Comparison of ENCODE assay signal across 9 mouse cellular contexts in genomic region chr1:133077606-133078337, GRCm38 (mm10). TPM values are rescaled to one million over a fixed set of nuclear protein-coding genes. Genes with fewer than 3 reads are reported as not detected.
DNase-seq lines count a peak whose midpoint lies in the region; ATAC-seq lines count a peak whose summit lies in the region.
"Had no signal": no experiment of that assay in that cellular context is flagged by ENCODE, and none has a peak within 500 bp of the region (broad histone marks: within the 10 kb centered on the region; RNA-seq: fewer than 3 reads in every experiment).

No protein-coding gene starts in this region.

- no peak overlapping the region for H3K9ac ChIP-seq in kidney, embryonic 16.5 days (replicated peaks; ENCODE audit: low read length)
- H3K9ac ChIP-seq in embryonic facial prominence, embryonic 11.5 days (replicated peaks; ENCODE audit: low read length), result no peak overlapping the region
- H3K9ac ChIP-seq in hindbrain, embryonic 11.5 days (ENCODE audit: low read depth, low read length), result no peak overlapping the region
- H3K9ac ChIP-seq in midbrain, embryonic 16.5 days (ENCODE audit: low read depth, low read length), result no peak overlapping the region

- no peaks in the 10 kb centered on the region for H3K36me3 ChIP-seq in kidney, embryonic 16.5 days (ENCODE audit: insufficient read depth, low read length)
- H3K36me3 ChIP-seq in embryonic facial prominence, embryonic 11.5 days (replicated peaks; ENCODE audit: control insufficient read depth, insufficient read depth, low read depth, low read length), result no peaks in the 10 kb centered on the region
- H3K36me3 ChIP-seq in hindbrain, embryonic 11.5 days (ENCODE audit: control insufficient read depth, insufficient read depth, low read length), result peaks cover 7% of the 10 kb centered on the region
- H3K36me3 ChIP-seq in midbrain, embryonic 16.5 days (ENCODE audit: control insufficient read depth, insufficient read depth, low read length), result peaks cover 20% of the 10 kb centered on the region
- H3K36me3 ChIP-seq: G1E had no signal

- no peak for DNase-seq in kidney, postnatal 36 days
- no peak for DNase-seq in embryonic facial prominence, embryonic 11.5 days (ENCODE audit: low spot score)
- peak; percentile 28 for DNase-seq in hindbrain, embryonic 11.5 days (ENCODE audit: low spot score)
- DNase-seq in cerebellum, adult 11-12 months, result no peak
- DNase-seq in cerebellum, postnatal 4 days (ENCODE audit: low spot score in 2 of 2), result no peak

- ATAC-seq in kidney, embryonic 16.5 days (ENCODE audit: low FRiP score, low TSS enrichment), result 0 out of 2 replicates have a peak, but pooled peaks have one; percentile 16
- ATAC-seq in embryonic facial prominence, embryonic 11.5 days (replicated peaks; ENCODE audit: insufficient number of reproducible peaks, low FRiP score, low TSS enrichment, low read depth), result no peak
- no peak for ATAC-seq in hindbrain, embryonic 11.5 days (ENCODE audit: low FRiP score)
- ATAC-seq in midbrain, embryonic 16.5 days, result no peak
- no peak for ATAC-seq in erythroid progenitor cell, adult 5-6 weeks (replicated peaks; ENCODE audit: low FRiP score, poor library complexity, severe bottlenecking)

- H3K27ac ChIP-seq in kidney, embryonic 16.5 days (ENCODE audit: low read length), result peak overlapping the region; percentile 2; the same call in 1 of the 2 replicates
- peak overlapping the region; percentile 59; the same call in 1 of the 2 replicates for H3K27ac ChIP-seq in embryonic facial prominence, embryonic 11.5 days (replicated peaks; ENCODE audit: low read depth, low read length)
- H3K27ac ChIP-seq in hindbrain, embryonic 11.5 days (ENCODE audit: low read depth, low read length), result peak overlapping the region; percentile 67
- 0 out of 2 replicates have a peak overlapping the region, but pooled peaks have one; percentile 8 for H3K27ac ChIP-seq in midbrain, embryonic 16.5 days (ENCODE audit: low read length)

- no peaks in the 10 kb centered on the region for H3K9me3 ChIP-seq in kidney, embryonic 16.5 days (ENCODE audit: low read length)
- no peaks in the 10 kb centered on the region for H3K9me3 ChIP-seq in embryonic facial prominence, embryonic 11.5 days (replicated peaks; ENCODE audit: control insufficient read depth, low read length)
- H3K9me3 ChIP-seq in hindbrain, embryonic 11.5 days (ENCODE audit: control insufficient read depth, low read length), result no peaks in the 10 kb centered on the region
- no peaks in the 10 kb centered on the region for H3K9me3 ChIP-seq in midbrain, embryonic 16.5 days (replicated peaks; ENCODE audit: control insufficient read depth, low read length, poor library complexity, severe bottlenecking)
- H3K9me3 ChIP-seq: G1E had no signal

- H3K27me3 ChIP-seq in kidney, embryonic 16.5 days (ENCODE audit: insufficient read depth, low read length), result no peaks in the 10 kb centered on the region
- no peaks in the 10 kb centered on the region for H3K27me3 ChIP-seq in embryonic facial prominence, embryonic 11.5 days (ENCODE audit: control insufficient read depth, insufficient read depth, low read length)
- H3K27me3 ChIP-seq in hindbrain, embryonic 11.5 days (ENCODE audit: control insufficient read depth, insufficient read depth, low read length), result no peaks in the 10 kb centered on the region
- H3K27me3 ChIP-seq in midbrain, embryonic 16.5 days (ENCODE audit: control insufficient read depth, insufficient read depth, low read depth, low read length), result no peaks in the 10 kb centered on the region

- H3K4me1 ChIP-seq in kidney, embryonic 16.5 days (ENCODE audit: insufficient read depth, low read length), result peaks cover 20% of the 10 kb centered on the region; the same call in 1 of the 2 replicates
- H3K4me1 ChIP-seq in embryonic facial prominence, embryonic 11.5 days (ENCODE audit: control insufficient read depth, insufficient read depth, low read length), result no peaks in the 10 kb centered on the region; the same call in 1 of the 2 replicates
- H3K4me1 ChIP-seq in hindbrain, embryonic 11.5 days (replicated peaks; ENCODE audit: control insufficient read depth, insufficient read depth, low read length), result peaks cover 8% of the 10 kb centered on the region
- H3K4me1 ChIP-seq in midbrain, embryonic 16.5 days (ENCODE audit: control insufficient read depth, insufficient read depth, low read length), result peaks cover 6% of the 10 kb centered on the region

- H3K4me2 ChIP-seq in kidney, embryonic 16.5 days (replicated peaks; ENCODE audit: low read depth, low read length), result no peak overlapping the region
- no peak overlapping the region for H3K4me2 ChIP-seq in embryonic facial prominence, embryonic 11.5 days (ENCODE audit: low read depth, low read length)
- H3K4me2 ChIP-seq in hindbrain, embryonic 11.5 days (replicated peaks; ENCODE audit: low read depth, low read length), result no peak overlapping the region
- H3K4me2 ChIP-seq in midbrain, embryonic 16.5 days (ENCODE audit: low read length), result no peak overlapping the region

- 47% methylated on average over 12 of the region's 12 CpGs for WGBS in kidney, embryonic 16.5 days
- 46% methylated on average over 12 of the region's 12 CpGs for WGBS in embryonic facial prominence, embryonic 11.5 days
- WGBS in hindbrain, embryonic 11.5 days, result 55% methylated on average over 11 of the region's 12 CpGs
- 53% methylated on average over 11 of the region's 12 CpGs for WGBS in midbrain, embryonic 16.5 days

- no peak overlapping the region for H3K4me3 ChIP-seq in kidney, embryonic 16.5 days (ENCODE audit: low read length)
- no peak overlapping the region for H3K4me3 ChIP-seq in embryonic facial prominence, embryonic 11.5 days (ENCODE audit: low read depth, low read length)
- H3K4me3 ChIP-seq in hindbrain, embryonic 11.5 days (ENCODE audit: low read depth, low read length), result no peak overlapping the region
- no peak overlapping the region for H3K4me3 ChIP-seq in midbrain, embryonic 16.5 days (ENCODE audit: low read depth, low read length)

RNA-seq across cellular contexts. Expression of gene Pik3c2b, which starts 32.3 kb away (rescaled TPM):
- 5.1 and 5.8 TPM in 2 replicates for polyA plus RNA-seq in kidney, embryonic 16.5 days (2015; fragmentation: Nextera tagmentation; extraction: Ambion mirVana)
- polyA plus RNA-seq in embryonic facial prominence, embryonic 11.5 days (2014; fragmentation: Nextera tagmentation; extraction: Ambion mirVana), result 6.5 and 8.2 TPM in 2 replicates
- polyA plus RNA-seq in hindbrain, embryonic 11.5 days (2014; fragmentation: Nextera tagmentation; extraction: Ambion mirVana), result 15.7 and 21.2 TPM in 2 replicates
- polyA plus RNA-seq in midbrain, embryonic 16.5 days (2015; fragmentation: Nextera tagmentation; extraction: Ambion mirVana), result 12.3 and 14.0 TPM in 2 replicates
- total RNA-seq in erythroid progenitor cell, adult 5-6 weeks (2015; ENCODE audit: low replicate concordance), result 2.9 and 3.2 TPM in 2 replicates
- total RNA-seq in erythroid progenitor cell, adult 5-6 weeks (2017; ENCODE audit: low replicate concordance), result 0.23 and 0.90 TPM in 2 replicates
- polyA plus RNA-seq: G1E had no signal

RNA-seq across cellular contexts. Expression of gene Mdm4, which starts 47.4 kb away (rescaled TPM):
- 27.2 and 29.0 TPM in 2 replicates for polyA plus RNA-seq in kidney, embryonic 16.5 days (2015; fragmentation: Nextera tagmentation; extraction: Ambion mirVana)
- 33.7 and 35.7 TPM in 2 replicates for polyA plus RNA-seq in embryonic facial prominence, embryonic 11.5 days (2014; fragmentation: Nextera tagmentation; extraction: Ambion mirVana)
- 36.6 and 61.7 TPM in 2 replicates for polyA plus RNA-seq in hindbrain, embryonic 11.5 days (2014; fragmentation: Nextera tagmentation; extraction: Ambion mirVana)
- 35.4 and 40.8 TPM in 2 replicates for polyA plus RNA-seq in midbrain, embryonic 16.5 days (2015; fragmentation: Nextera tagmentation; extraction: Ambion mirVana)
- total RNA-seq in erythroid progenitor cell, adult 5-6 weeks (2015; ENCODE audit: low replicate concordance), result 92.3 and 118 TPM in 2 replicates
- total RNA-seq in erythroid progenitor cell, adult 5-6 weeks (2017; ENCODE audit: low replicate concordance), result 148 and 163 TPM in 2 replicates

RNA-seq across cellular contexts. Expression of gene Ppp1r15b, which starts 53.2 kb away (rescaled TPM):
- 45.7 and 47.7 TPM in 2 replicates for polyA plus RNA-seq in kidney, embryonic 16.5 days (2015; fragmentation: Nextera tagmentation; extraction: Ambion mirVana)
- 41.5 and 42.1 TPM in 2 replicates for polyA plus RNA-seq in embryonic facial prominence, embryonic 11.5 days (2014; fragmentation: Nextera tagmentation; extraction: Ambion mirVana)
- polyA plus RNA-seq in hindbrain, embryonic 11.5 days (2014; fragmentation: Nextera tagmentation; extraction: Ambion mirVana), result 37.8 and 48.7 TPM in 2 replicates
- polyA plus RNA-seq in midbrain, embryonic 16.5 days (2015; fragmentation: Nextera tagmentation; extraction: Ambion mirVana), result 27.7 and 30.7 TPM in 2 replicates
- 131 and 152 TPM in 2 replicates for total RNA-seq in erythroid progenitor cell, adult 5-6 weeks (2015; ENCODE audit: low replicate concordance)
- 227 and 245 TPM in 2 replicates for total RNA-seq in erythroid progenitor cell, adult 5-6 weeks (2017; ENCODE audit: low replicate concordance)

Comparison
In these comparisons a context has a peak if more than half of its experiments do, and no peak if none do; other contexts are left out.
1. H3K27ac ChIP-seq: peak in every context shown above with its lines; median percentile 67 in hindbrain, embryonic 11.5 days; 59 in embryonic facial prominence, embryonic 11.5 days; 8 in midbrain, embryonic 16.5 days; 2 in kidney, embryonic 16.5 days.